Mouse (Mus musculus): ENCODE results near the gene Ubxn7. TPM values are rescaled to one million over a fixed set of nuclear protein-coding genes. Genes with fewer than 3 reads are reported as not detected.

The Ubxn7 gene
- polyA plus RNA-seq, 1 experiment from 2014 or later = 10.9 TPM

- Histone ChIP-seq H3K36me3 (no peaks in the 10 kb centered on the region), H3K9ac (no peak overlapping the region), H3K4me1 (no peaks in the 10 kb centered on the region), H3K27ac (no peak overlapping the region), H3K27me3 (replicated peaks) (no peaks in the 10 kb centered on the region), H3K4me2 (no peak overlapping the region), H3K4me3 (no peak overlapping the region), H3K9me3 (replicated peaks) (no peaks in the 10 kb centered on the region)
- ATAC-seq = no peak
- WGBS (ENCODE audit: insufficient replicate concordance) = 58% methylated on average over 10 of the region's 10 CpGs
Measured at GRCm38 (mm10) chr16:32407730-32408129, 75.7 kb downstream of the Ubxn7 start.

DNA sequence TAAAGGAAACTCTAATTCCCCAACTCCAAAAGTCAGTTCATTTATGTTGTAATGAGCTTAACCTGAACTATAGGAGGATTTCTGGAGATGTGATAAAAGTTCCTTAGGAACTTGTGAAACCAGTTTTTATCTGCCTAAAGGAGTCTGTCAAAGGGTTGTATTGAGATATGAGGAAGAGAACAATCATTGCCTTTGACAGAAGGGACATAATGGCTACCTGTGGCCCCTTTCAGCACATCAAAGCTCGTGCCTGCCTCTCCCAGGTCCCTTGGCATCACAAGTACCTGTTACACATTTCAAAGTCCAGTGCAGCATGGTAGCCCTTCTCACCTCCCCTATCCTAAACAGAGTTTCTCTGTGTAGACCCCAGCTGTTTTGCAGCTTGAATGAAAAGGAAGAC lies 85.4 kb downstream of the Ubxn7 start:
- no peak for ATAC-seq
- no peak overlapping the region for H3K4me3 ChIP-seq
- H3K27ac ChIP-seq = no peak overlapping the region
- peaks cover 18% of the 10 kb centered on the region for H3K4me1 ChIP-seq
- 0 out of 2 replicates have a peak, but pooled peaks cover 3% of the 10 kb centered on the region for H3K27me3 ChIP-seq (replicated peaks)
- WGBS (ENCODE audit: insufficient replicate concordance) = 31% methylated on average over 1 of the region's 1 CpGs
- H3K36me3 ChIP-seq = no peaks in the 10 kb centered on the region
- no peaks in the 10 kb centered on the region for H3K9me3 ChIP-seq (replicated peaks)
- no peak overlapping the region for H3K4me2 ChIP-seq
- no peak overlapping the region for H3K9ac ChIP-seq

GRCm38 (mm10) chr16:32419517-32420483 lies 87.7 kb downstream of the Ubxn7 start, which contains the start of gene Tctex1d2:
Tctex1d2 (plus strand) TSS chr16:32419702.
- 4% methylated on average over 45 of the region's 45 CpGs for WGBS (ENCODE audit: insufficient replicate concordance)
- Histone ChIP-seq H3K27ac (peak within 1 kb of the TSS; percentile 59; the same call in 1 of the 2 replicates), H3K9me3 (replicated peaks) (no peaks in the 10 kb centered on the region), H3K4me1 (peaks cover 18% of the 10 kb centered on the region), H3K9ac (peak within 1 kb of the TSS; percentile 66), H3K4me3 (peak within 1 kb of the TSS; percentile 65), H3K27me3 (replicated peaks) (0 out of 2 replicates have a peak, but pooled peaks cover 3% of the 10 kb centered on the region), H3K4me2 (peak within 1 kb of the TSS; percentile 81), H3K36me3 (no peaks in the 10 kb centered on the region)
- peak; percentile 88 for ATAC-seq

DNA sequence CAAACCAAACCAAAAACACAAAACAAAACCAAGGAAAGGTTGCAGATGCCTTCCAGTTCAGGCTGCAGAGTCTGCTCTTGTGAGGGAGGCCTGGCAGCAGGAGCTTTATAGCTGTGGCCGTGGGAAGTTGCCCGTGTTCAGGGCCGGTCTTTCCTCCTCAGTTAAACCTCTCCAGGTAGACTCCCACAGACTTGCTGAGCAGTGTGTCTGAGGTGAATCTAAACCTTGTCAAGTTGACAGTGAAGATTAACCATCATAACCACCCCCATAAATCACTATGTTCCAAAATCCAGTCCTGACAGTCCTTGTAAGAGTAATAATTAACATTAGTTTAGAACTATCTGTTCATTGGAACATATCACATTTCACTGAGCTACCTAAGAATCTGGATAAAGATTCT lies 95.4 kb downstream of the Ubxn7 start:
- ATAC-seq = no peak
- H3K36me3 ChIP-seq = no peaks in the 10 kb centered on the region
- H3K9ac ChIP-seq = no peak overlapping the region
- no peak overlapping the region for H3K4me3 ChIP-seq
- H3K4me2 ChIP-seq = no peak overlapping the region
- no peaks in the 10 kb centered on the region for H3K9me3 ChIP-seq (replicated peaks)
- no peaks in the 10 kb centered on the region for H3K27me3 ChIP-seq (replicated peaks)
- WGBS (ENCODE audit: insufficient replicate concordance) = 70% methylated on average over 3 of the region's 3 CpGs
- H3K27ac ChIP-seq = no peak overlapping the region
- peaks cover 19% of the 10 kb centered on the region for H3K4me1 ChIP-seq

GRCm38 (mm10) chr16:32430474-32431046 lies 98.5 kb downstream of the Ubxn7 start, which contains the start of gene Pcyt1a:
Pcyt1a (plus strand) TSS chr16:32430921.
- H3K27me3 ChIP-seq (replicated peaks) = no peaks in the 10 kb centered on the region
- H3K36me3 ChIP-seq = no peaks in the 10 kb centered on the region
- peak; percentile 94 for ATAC-seq
- peaks cover 44% of the 10 kb centered on the region for H3K4me1 ChIP-seq
- H3K4me2 ChIP-seq = peak within 1 kb of the TSS; percentile 71
- H3K4me3 ChIP-seq = peak within 1 kb of the TSS; percentile 85
- peak within 1 kb of the TSS; percentile 95 for H3K9ac ChIP-seq
- no peaks in the 10 kb centered on the region for H3K9me3 ChIP-seq (replicated peaks)
- WGBS (ENCODE audit: insufficient replicate concordance) = under 1% methylated on average over 54 of the region's 54 CpGs
- H3K27ac ChIP-seq = peak within 1 kb of the TSS; percentile 97

DNA sequence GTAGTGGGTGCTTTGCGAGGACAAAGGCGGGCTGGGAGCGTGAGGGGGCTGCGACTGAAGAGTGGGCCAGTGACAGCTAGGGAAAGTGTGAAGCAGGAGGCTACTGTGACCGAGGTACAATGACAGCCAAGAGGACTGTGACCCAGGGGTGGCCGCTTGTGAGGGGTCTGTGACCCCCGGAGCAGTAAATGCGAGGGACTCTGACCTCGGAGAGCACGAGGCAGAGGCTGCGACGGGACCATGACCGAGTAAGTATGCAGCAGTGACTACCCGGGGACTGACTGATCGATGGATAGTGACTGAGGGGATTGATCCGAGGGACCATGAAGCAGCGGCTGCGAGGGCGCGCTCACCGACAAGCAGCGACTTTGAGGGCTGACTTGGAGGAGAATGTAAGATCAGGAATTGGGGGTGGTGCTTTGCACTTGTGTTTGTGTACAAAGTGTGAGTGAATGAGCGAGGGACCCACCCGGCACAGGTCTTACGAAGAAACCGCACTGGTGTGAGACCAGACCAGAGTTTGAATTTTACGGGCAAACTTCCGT lies 99.1 kb downstream of the Ubxn7 start:
- no peaks in the 10 kb centered on the region for H3K9me3 ChIP-seq (replicated peaks)
- H3K4me3 ChIP-seq = peak overlapping the region; percentile 85
- peaks cover 44% of the 10 kb centered on the region for H3K4me1 ChIP-seq
- H3K9ac ChIP-seq = peak overlapping the region; percentile 95
- peak; percentile 68 for ATAC-seq
- WGBS (ENCODE audit: insufficient replicate concordance) = 2% methylated on average over 28 of the region's 28 CpGs
- H3K27ac ChIP-seq = peak overlapping the region; percentile 97
- H3K27me3 ChIP-seq (replicated peaks) = no peaks in the 10 kb centered on the region
- peaks cover 4% of the 10 kb centered on the region; the same call in 1 of the 2 replicates for H3K36me3 ChIP-seq
- H3K4me2 ChIP-seq = peak overlapping the region; percentile 71

- peak overlapping the region; percentile 97 for H3K27ac ChIP-seq
- H3K4me3 ChIP-seq = peak overlapping the region; percentile 85
- peak overlapping the region; percentile 71 for H3K4me2 ChIP-seq
- H3K9ac ChIP-seq = peak overlapping the region; percentile 95
- H3K27me3 ChIP-seq (replicated peaks) = no peaks in the 10 kb centered on the region
- H3K36me3 ChIP-seq = peaks cover 7% of the 10 kb centered on the region; the same call in 1 of the 2 replicates
- H3K9me3 ChIP-seq (replicated peaks) = no peaks in the 10 kb centered on the region
- no peak for ATAC-seq
- peaks cover 47% of the 10 kb centered on the region for H3K4me1 ChIP-seq
- 94% methylated on average over 1 of the region's 1 CpGs for WGBS (ENCODE audit: insufficient replicate concordance)
Measured at GRCm38 (mm10) chr16:32431926-32432325, 99.9 kb downstream of the Ubxn7 start.

- Histone ChIP-seq H3K27ac (peak overlapping the region; percentile 55), H3K4me3 (peak overlapping the region; percentile 85; the same call in 1 of the 2 replicates), H3K4me2 (peak overlapping the region; percentile 71)
Measured at GRCm38 (mm10) chr16:32433138-32433537, 101.1 kb downstream of the Ubxn7 start.

DNA sequence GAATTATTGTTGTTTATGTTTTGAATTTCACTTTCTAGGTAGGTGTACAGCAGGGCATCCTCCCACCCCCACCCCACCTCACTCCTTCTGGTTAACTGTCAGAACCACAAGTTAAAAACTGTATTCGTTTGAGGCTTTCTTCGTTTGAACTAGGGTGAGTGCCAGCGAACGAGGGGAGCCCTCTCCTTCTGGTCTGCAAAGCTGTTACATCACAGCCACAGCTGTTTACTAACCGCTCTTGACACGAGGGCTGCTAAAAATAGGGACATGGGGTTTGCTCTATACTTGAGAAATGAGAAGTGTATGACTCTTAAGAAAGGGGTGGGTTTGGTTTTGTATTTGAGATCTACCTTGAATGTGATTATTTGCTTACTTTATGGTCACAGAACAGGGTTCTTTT lies 102.0 kb downstream of the Ubxn7 start:
- Histone ChIP-seq H3K4me2 (peak overlapping the region; percentile 71), H3K36me3 (peaks cover 17% of the 10 kb centered on the region), H3K9ac (peak overlapping the region; percentile 14; the same call in 1 of the 2 replicates), H3K4me1 (peaks cover 54% of the 10 kb centered on the region), H3K27ac (peak overlapping the region; percentile 55), H3K27me3 (replicated peaks) (no peaks in the 10 kb centered on the region), H3K9me3 (replicated peaks) (no peaks in the 10 kb centered on the region), H3K4me3 (no peak overlapping the region)
- ATAC-seq = no peak
- 18% methylated on average over 6 of the region's 6 CpGs for WGBS (ENCODE audit: insufficient replicate concordance)

More at GRCm38 (mm10) chr16:32433138-32433537, 101.1 kb downstream of the Ubxn7 start:
- WGBS (ENCODE audit: insufficient replicate concordance) = 73% methylated on average over 2 of the region's 2 CpGs
- Histone ChIP-seq H3K9ac (peak overlapping the region; percentile 95), H3K36me3 (peaks cover 15% of the 10 kb centered on the region), H3K9me3 (replicated peaks) (no peaks in the 10 kb centered on the region), H3K4me1 (peaks cover 55% of the 10 kb centered on the region), H3K27me3 (replicated peaks) (no peaks in the 10 kb centered on the region)
- ATAC-seq = no peak

DNA sequence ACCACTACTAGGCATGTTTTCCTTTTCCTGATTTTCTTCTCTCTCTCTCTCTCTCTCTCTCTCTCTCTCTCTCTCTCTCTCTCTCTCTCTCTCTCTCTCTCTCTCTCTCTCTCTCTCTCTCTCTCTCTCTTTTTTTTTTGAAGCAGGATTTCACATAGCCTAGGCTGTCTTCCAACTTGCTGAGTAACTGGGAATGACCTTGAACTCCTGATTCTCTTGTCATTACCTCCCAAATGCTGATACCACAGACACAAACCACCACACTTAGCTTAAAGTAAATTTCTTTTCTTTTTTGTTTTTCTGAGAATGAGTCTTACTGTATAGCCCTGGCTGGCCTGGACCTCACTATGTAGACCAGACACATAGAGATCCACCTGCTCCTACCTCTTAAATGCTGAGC lies 102.6 kb downstream of the Ubxn7 start:
- no peak overlapping the region for H3K4me3 ChIP-seq
- no peak overlapping the region for H3K4me2 ChIP-seq
- peaks cover 48% of the 10 kb centered on the region for H3K4me1 ChIP-seq
- H3K9ac ChIP-seq = no peak overlapping the region
- no peaks in the 10 kb centered on the region for H3K9me3 ChIP-seq (replicated peaks)
- H3K36me3 ChIP-seq = peaks cover 23% of the 10 kb centered on the region
- no peaks in the 10 kb centered on the region for H3K27me3 ChIP-seq (replicated peaks)
- 0 out of 2 replicates have a peak overlapping the region, but pooled peaks have one; percentile 55 for H3K27ac ChIP-seq
- ATAC-seq = no peak

- WGBS (ENCODE audit: insufficient replicate concordance) = 58% methylated on average over 1 of the region's 1 CpGs
- Histone ChIP-seq H3K4me1 (peaks cover 54% of the 10 kb centered on the region), H3K27ac (no peak overlapping the region), H3K9me3 (replicated peaks) (no peaks in the 10 kb centered on the region), H3K4me3 (no peak overlapping the region), H3K4me2 (no peak overlapping the region), H3K36me3 (peaks cover 42% of the 10 kb centered on the region), H3K9ac (no peak overlapping the region), H3K27me3 (replicated peaks) (no peaks in the 10 kb centered on the region)
- ATAC-seq = no peak
Measured at GRCm38 (mm10) chr16:32436657-32437056, 104.6 kb downstream of the Ubxn7 start.
